In genomic region chr4:124849631-124850260, GRCm38 (mm10) we compare ENCODE assay signal across 8 mouse cellular contexts. TPM values are rescaled to one million over a fixed set of nuclear protein-coding genes. Genes with fewer than 3 reads are reported as not detected.
DNase-seq lines count a peak whose midpoint lies in the region; ATAC-seq and TF ChIP-seq lines count a peak whose summit lies in the region.

No protein-coding gene starts in this region.

- no peaks in the 10 kb centered on the region for H3K27me3 ChIP-seq in liver, adult 2 months (ENCODE audit: control insufficient read depth, insufficient read depth, low read length)
- no peaks in the 10 kb centered on the region for H3K27me3 ChIP-seq in hindbrain, embryonic 12.5 days

- H3K4me3 ChIP-seq in liver, adult 2 months (ENCODE audit: insufficient read depth, low read depth, low read length) = peak overlapping the region; percentile 87
- H3K4me3 ChIP-seq in hindbrain, embryonic 12.5 days = peak overlapping the region; percentile 100

- H3K4me1 ChIP-seq in liver, adult 2 months (ENCODE audit: control insufficient read depth, insufficient read depth, low read length) = peaks cover 13% of the 10 kb centered on the region
- H3K4me1 ChIP-seq in hindbrain, embryonic 12.5 days = peaks cover 29% of the 10 kb centered on the region

- no peaks in the 10 kb centered on the region for H3K9me3 ChIP-seq in hindbrain, embryonic 12.5 days (replicated peaks)

- H3K4me2 ChIP-seq in hindbrain, embryonic 12.5 days (replicated peaks) = peak overlapping the region; percentile 87

- TF ChIP-seq POLR2A in liver, adult 2 months (IDR thresholded peaks at IDR 0.05; ENCODE audit: extremely low read depth, insufficient read depth, low read length) = no peak

- no peak for TF ChIP-seq CTCF in liver, adult 2 months (IDR thresholded peaks at IDR 0.05; ENCODE audit: low read depth, low read length)

- peak overlapping the region; percentile 55 for H3K27ac ChIP-seq in liver, adult 2 months (replicated peaks; ENCODE audit: insufficient read depth, low read depth, low read length)
- H3K27ac ChIP-seq in hindbrain, embryonic 12.5 days = peak overlapping the region; percentile 96

- peak; percentile 73 for DNase-seq in liver, adult 2 months (ENCODE audit: extremely low read depth, low read depth, low spot score)
- DNase-seq in liver = no peak
- peak; percentile 57 for DNase-seq in cerebellum, adult 8-10 months
- DNase-seq in frontal cortex, postnatal 14 days (ENCODE audit: low spot score in 2 of 2) = peak; percentile 59 to 78
- DNase-seq in layer of hippocampus, postnatal 25 days (ENCODE audit: extremely low spot score in 1 of 2, low spot score in 1 of 2) = peak; percentile 48 to 51
- peak; percentile 76 for DNase-seq in lung, postnatal 10 days
- DNase-seq in right cerebral cortex, postnatal 36 days (ENCODE audit: low spot score in 2 of 2) = peak; percentile 72 to 81

- WGBS in liver, adult 2 months = under 1% methylated on average over 24 of the region's 24 CpGs
- WGBS in hindbrain, embryonic 12.5 days = 2% methylated on average over 24 of the region's 24 CpGs

- peak; percentile 48 for ATAC-seq in hindbrain, embryonic 12.5 days (ENCODE audit: low FRiP score)

- H3K36me3 ChIP-seq in liver, adult 2 months (ENCODE audit: control insufficient read depth, insufficient read depth, low read length) = peaks cover 19% of the 10 kb centered on the region
- peaks cover 27% of the 10 kb centered on the region for H3K36me3 ChIP-seq in hindbrain, embryonic 12.5 days

- H3K9ac ChIP-seq in liver, adult 2 months (ENCODE audit: low read depth, low read length) = peak overlapping the region; percentile 97
- peak overlapping the region; percentile 95 for H3K9ac ChIP-seq in hindbrain, embryonic 12.5 days

- H3K79me2 ChIP-seq in liver, adult 2 months (ENCODE audit: control insufficient read depth, insufficient read depth, low read length) = peaks cover 16% of the 10 kb centered on the region; the same call in 1 of the 2 replicates

RNA-seq across cellular contexts. Expression of gene Yrdc, which starts 0.7 kb away (rescaled TPM):
- total RNA-seq in liver, adult 2 months (2014; rRNA removed) = 17.0 and 19.3 TPM in 2 replicates
- 25.1 and 36.9 TPM in 2 replicates for polyA plus RNA-seq in liver, adult 2 months (2012; rRNA removed)
- polyA plus RNA-seq in hindbrain, embryonic 12.5 days (2016; fragmentation: Nextera tagmentation; extraction: Ambion mirVana) = 44.4 and 48.5 TPM in 2 replicates
- total RNA-seq in layer of hippocampus, postnatal 25 days (2021) = 10 to 100 TPM; 31.6 to 32.3 TPM

RNA-seq across cellular contexts. Expression of gene 1110065P20Rik, which starts 1.2 kb away (rescaled TPM):
- 35.5 and 41.5 TPM in 2 replicates for total RNA-seq in liver, adult 2 months (2014; rRNA removed)
- polyA plus RNA-seq in liver, adult 2 months (2012; rRNA removed) = 43.5 and 49.9 TPM in 2 replicates
- 77.6 and 84.0 TPM in 2 replicates for polyA plus RNA-seq in hindbrain, embryonic 12.5 days (2016; fragmentation: Nextera tagmentation; extraction: Ambion mirVana)
- total RNA-seq in layer of hippocampus, postnatal 25 days (2021) = 100 to 1,000 TPM in 1 of 2 experiments, 10 to 100 TPM in 1; 88.5 to 105 TPM

RNA-seq across cellular contexts. Expression of gene Maneal, which starts 12.2 kb away (rescaled TPM):
- total RNA-seq in liver, adult 2 months (2014; rRNA removed) = under 0.01 TPM in 1 of 2 replicates, not detected in the other
- not detected in 2 replicates for polyA plus RNA-seq in liver, adult 2 months (2012; rRNA removed)
- polyA plus RNA-seq in hindbrain, embryonic 12.5 days (2016; fragmentation: Nextera tagmentation; extraction: Ambion mirVana) = 4.4 and 7.3 TPM in 2 replicates
- 10 to 100 TPM; 50.0 to 53.1 TPM for total RNA-seq in layer of hippocampus, postnatal 25 days (2021)

RNA-seq across cellular contexts. Expression of gene Epha10, which starts 31.0 kb away (rescaled TPM):
- not detected in 2 replicates for total RNA-seq in liver, adult 2 months (2014; rRNA removed)
- polyA plus RNA-seq in liver, adult 2 months (2012; rRNA removed) = not detected in 2 replicates
- 6.8 and 7.5 TPM in 2 replicates for polyA plus RNA-seq in hindbrain, embryonic 12.5 days (2016; fragmentation: Nextera tagmentation; extraction: Ambion mirVana)
- 10 to 100 TPM; 25.8 to 30.6 TPM for total RNA-seq in layer of hippocampus, postnatal 25 days (2021)

RNA-seq across cellular contexts. Expression of gene Mtf1, which starts 47.8 kb away (rescaled TPM):
- total RNA-seq in liver, adult 2 months (2014; rRNA removed) = 4.3 and 5.5 TPM in 2 replicates
- 5.1 and 6.0 TPM in 2 replicates for polyA plus RNA-seq in liver, adult 2 months (2012; rRNA removed)
- polyA plus RNA-seq in hindbrain, embryonic 12.5 days (2016; fragmentation: Nextera tagmentation; extraction: Ambion mirVana) = 12.4 and 13.7 TPM in 2 replicates
- total RNA-seq in layer of hippocampus, postnatal 25 days (2021) = 10 to 100 TPM; 26.4 to 28.8 TPM

Comparison
In these comparisons a context has a peak if more than half of its experiments do, and no peak if none do; other contexts are left out.
1. RNA of gene Maneal, which starts 12.2 kb away (total RNA-seq): 50.0 to 53.1 TPM in layer of hippocampus, postnatal 25 days; under 0.01 TPM in liver, adult 2 months; every median in the first group is over 10 times any median in the second.